Mouse (Mus musculus) heart, adult 18-20 months (tissue): ENCODE results near the gene Tspan33. TPM values are rescaled to one million over a fixed set of nuclear protein-coding genes. Genes with fewer than 3 reads are reported as not detected.
"Not testable (repeated sequence)": the region's sequence is repeated elsewhere in the genome, so short reads cannot be mapped to it uniquely, and the experiment has no call there.

Experiments
- DNase-seq, 2 experiments: peaks; one replicate each; pipeline ENCODE4 v3.0.0; 2021 to 2022; ENCODE audit warnings: mixed read lengths in 1 of 2
- total RNA-seq, 2 experiments: library from RNA; stranded (reverse); gene quantifications; 2 replicates each; pipeline ENCODE4 v1.2.3; 2021

The Tspan33 gene
- total RNA-seq, 2 experiments from 2014 or later, result 2.3 to 3.4 TPM

GRCm38 (mm10) chr6:29753336-29753735, 59.3 kb downstream of the Tspan33 start:
- no peak for DNase-seq

GRCm38 (mm10) chr6:29756001-29756400, 62.0 kb downstream of the Tspan33 start:
- DNase-seq, result no peak

GRCm38 (mm10) chr6:29756476-29756875, 62.5 kb downstream of the Tspan33 start:
- no peak for DNase-seq

GRCm38 (mm10) chr6:29758417-29758816, 64.4 kb downstream of the Tspan33 start:
- DNase-seq, result peak; percentile 80 to 89

GRCm38 (mm10) chr6:29759012-29759679, 65.1 kb downstream of the Tspan33 start:
- DNase-seq, result no peak

- not testable (repeated sequence) for DNase-seq
Observed at GRCm38 (mm10) chr6:29760397-29760796, 66.4 kb downstream of the Tspan33 start.

GRCm38 (mm10) chr6:29761282-29761681, 67.3 kb downstream of the Tspan33 start:
- DNase-seq, result no peak

- peak; percentile 14 to 16 for DNase-seq
Observed at GRCm38 (mm10) chr6:29762524-29762923, 68.5 kb downstream of the Tspan33 start.

- DNase-seq, result no peak
Observed at GRCm38 (mm10) chr6:29766874-29767273, 72.9 kb downstream of the Tspan33 start.

Other genes with a start within 250 kb of the Tspan33 start
- 100 to 1,000 TPM; 111 to 118 TPM for gene Atp6v1f, start 226.5 kb upstream of the Tspan33 start, total RNA-seq
- gene Atp6v1fnb, start 222.8 kb upstream of the Tspan33 start, total RNA-seq, result not detected
- 1 to 10 TPM; 2.6 to 3.1 TPM for gene Kcp, start 186.3 kb upstream of the Tspan33 start, total RNA-seq
- 1 to 10 TPM; 2.8 to 4.3 TPM for gene Irf5, start 167.6 kb upstream of the Tspan33 start, total RNA-seq
- 10 to 100 TPM; 43.6 to 44.9 TPM for gene Tnpo3, start 84.3 kb upstream of the Tspan33 start, total RNA-seq
- gene Smo, start 41.3 kb downstream of the Tspan33 start, total RNA-seq, result 1 to 10 TPM; 6.5 to 6.9 TPM
- gene Ahcyl2, start 73.8 kb downstream of the Tspan33 start, total RNA-seq, result 10 to 100 TPM; 21.8 to 24.2 TPM
- 10 to 100 TPM; 53.5 to 55.1 TPM for gene Strip2, start 222.8 kb downstream of the Tspan33 start, total RNA-seq